Mouse (Mus musculus) small intestine, adult 2 months (tissue): ENCODE measurements around the gene Clcn2.

Experiments used
- CTCF ChIP-seq: fragments of 200-500 bp; IDR thresholded peaks from 2 replicates; pipeline ENCODE4 v1.5.1; 2012; ENCODE audit warnings: low read depth, mild to moderate bottlenecking, control low read depth, inconsistent platforms, low read length, moderate library complexity, mixed read lengths; ENCODE audit not compliant: insufficient replicate concordance, insufficient read length; ENCODE audit errors: extremely low read depth
- POLR2A ChIP-seq: fragments of 200-500 bp; IDR thresholded peaks from 2 replicates; pipeline ENCODE4 v1.6.1; 2012; ENCODE audit warnings: low read depth, mild to moderate bottlenecking, control low read depth, inconsistent platforms, low read length, moderate library complexity

GRCm38 (mm10) chr16:20715161-20715560 is 2.4 kb downstream of the Clcn2 start:
- no peak for TF ChIP-seq CTCF
- TF ChIP-seq POLR2A = no peak
